Mouse (Mus musculus): Measurements from ENCODE around the gene Gm10153.
"Not testable (repeated sequence)": the region's sequence is repeated elsewhere in the genome, so short reads cannot be mapped to it uniquely, and the experiment has no call there.

The Gm10153 gene

GRCm38 (mm10) chr7:142190289-142190688 is at the start of gene Gm10153:
TSS of gene Gm10153 (minus strand) at chr7:142190389.
- DNase-seq (ENCODE audit: low spot score in 2 of 2), result no peak

GRCm38 (mm10) chr7:142231540-142231939 is 41.4 kb upstream of the Gm10153 start:
- DNase-seq (ENCODE audit: low spot score in 2 of 2), result no peak

GRCm38 (mm10) chr7:142229871-142230270 is 39.7 kb upstream of the Gm10153 start, which contains the start of gene Krtap5-5:
TSS of gene Krtap5-5 (minus strand) at chr7:142229971.
- not testable (repeated sequence) for DNase-seq (ENCODE audit: low spot score in 2 of 2)

- DNase-seq (ENCODE audit: low spot score in 2 of 2), result no peak
Measured at GRCm38 (mm10) chr7:142224518-142224917, 34.3 kb upstream of the Gm10153 start.

GRCm38 (mm10) chr7:142212136-142212535 is 21.9 kb upstream of the Gm10153 start:
- not testable (repeated sequence) for DNase-seq (ENCODE audit: low spot score in 2 of 2)

- DNase-seq (ENCODE audit: low spot score in 2 of 2), result no peak
Measured at GRCm38 (mm10) chr7:142211559-142211958, 21.4 kb upstream of the Gm10153 start, which contains the start of gene Gm7579. TSS of gene Gm7579 (plus strand) at chr7:142211859.

- DNase-seq (ENCODE audit: low spot score in 2 of 2), result not testable (repeated sequence)
Measured at GRCm38 (mm10) chr7:142206891-142207290, 16.7 kb upstream of the Gm10153 start.

GRCm38 (mm10) chr7:142205488-142205887 is 15.3 kb upstream of the Gm10153 start:
- no peak for DNase-seq (ENCODE audit: low spot score in 2 of 2)

GRCm38 (mm10) chr7:142201064-142201463 is 10.9 kb upstream of the Gm10153 start, which contains the start of gene Krtap5-3:
TSS of gene Krtap5-3 (plus strand) at chr7:142201364.
- no peak for DNase-seq (ENCODE audit: low spot score in 2 of 2)

- no peak for DNase-seq (ENCODE audit: low spot score in 2 of 2)
Measured at GRCm38 (mm10) chr7:142198748-142199147, 8.6 kb upstream of the Gm10153 start.

- DNase-seq (ENCODE audit: low spot score in 2 of 2), result no peak
Measured at GRCm38 (mm10) chr7:142188156-142188555, 2.0 kb downstream of the Gm10153 start.

- DNase-seq (ENCODE audit: low spot score in 2 of 2), result no peak
Measured at GRCm38 (mm10) chr7:142181021-142181420, 9.2 kb downstream of the Gm10153 start.

- no peak for DNase-seq (ENCODE audit: low spot score in 2 of 2)
Measured at GRCm38 (mm10) chr7:142178685-142179084, 11.5 kb downstream of the Gm10153 start.

- not testable (repeated sequence) for DNase-seq (ENCODE audit: low spot score in 2 of 2)
Measured at GRCm38 (mm10) chr7:142175905-142176304, 14.3 kb downstream of the Gm10153 start, which contains the start of gene Krtap5-2. TSS of gene Krtap5-2 (minus strand) at chr7:142176005.

- DNase-seq (ENCODE audit: low spot score in 2 of 2), result no peak
Measured at GRCm38 (mm10) chr7:142169836-142170235, 20.4 kb downstream of the Gm10153 start.

- DNase-seq (ENCODE audit: low spot score in 2 of 2), result not testable (repeated sequence)
Measured at GRCm38 (mm10) chr7:142165639-142166038, 24.6 kb downstream of the Gm10153 start, which contains the start of gene Gm4553. TSS of gene Gm4553 (minus strand) at chr7:142165739.

GRCm38 (mm10) chr7:142159366-142159765 is 30.8 kb downstream of the Gm10153 start:
- no peak for DNase-seq (ENCODE audit: low spot score in 2 of 2)

GRCm38 (mm10) chr7:142157013-142157412 is 33.2 kb downstream of the Gm10153 start, which contains the start of gene Gm29735:
TSS of gene Gm29735 (minus strand) at chr7:142157113.
- DNase-seq (ENCODE audit: low spot score in 2 of 2), result not testable (repeated sequence)

- no peak for DNase-seq (ENCODE audit: low spot score in 2 of 2)
Measured at GRCm38 (mm10) chr7:142155308-142155707, 34.9 kb downstream of the Gm10153 start.

GRCm38 (mm10) chr7:142152191-142152590 is 38.0 kb downstream of the Gm10153 start:
- no peak for DNase-seq (ENCODE audit: low spot score in 2 of 2)

- DNase-seq (ENCODE audit: low spot score in 2 of 2), result no peak
Measured at GRCm38 (mm10) chr7:142148633-142149032, 41.6 kb downstream of the Gm10153 start.

- peak; percentile 6 to 11 for DNase-seq (ENCODE audit: low spot score in 2 of 2)
Measured at GRCm38 (mm10) chr7:142146033-142146432, 44.2 kb downstream of the Gm10153 start.

- no peak for DNase-seq (ENCODE audit: low spot score in 2 of 2)
Measured at GRCm38 (mm10) chr7:142145413-142145940, 44.7 kb downstream of the Gm10153 start.
